Mouse (Mus musculus) heart, postnatal 0 days (tissue): ENCODE results near the gene Xkrx.

Experiments used
- CTCF ChIP-seq: IDR thresholded peaks from 2 replicates; pipeline ENCODE4 v1.5.1; 2016; ENCODE audit warnings: antibody characterized with exemption, control low read depth, low read depth
- EP300 ChIP-seq: IDR thresholded peaks from 2 replicates; pipeline ENCODE4 v1.6.1; 2016; ENCODE audit warnings: antibody characterized with exemption, low read depth

DNA sequence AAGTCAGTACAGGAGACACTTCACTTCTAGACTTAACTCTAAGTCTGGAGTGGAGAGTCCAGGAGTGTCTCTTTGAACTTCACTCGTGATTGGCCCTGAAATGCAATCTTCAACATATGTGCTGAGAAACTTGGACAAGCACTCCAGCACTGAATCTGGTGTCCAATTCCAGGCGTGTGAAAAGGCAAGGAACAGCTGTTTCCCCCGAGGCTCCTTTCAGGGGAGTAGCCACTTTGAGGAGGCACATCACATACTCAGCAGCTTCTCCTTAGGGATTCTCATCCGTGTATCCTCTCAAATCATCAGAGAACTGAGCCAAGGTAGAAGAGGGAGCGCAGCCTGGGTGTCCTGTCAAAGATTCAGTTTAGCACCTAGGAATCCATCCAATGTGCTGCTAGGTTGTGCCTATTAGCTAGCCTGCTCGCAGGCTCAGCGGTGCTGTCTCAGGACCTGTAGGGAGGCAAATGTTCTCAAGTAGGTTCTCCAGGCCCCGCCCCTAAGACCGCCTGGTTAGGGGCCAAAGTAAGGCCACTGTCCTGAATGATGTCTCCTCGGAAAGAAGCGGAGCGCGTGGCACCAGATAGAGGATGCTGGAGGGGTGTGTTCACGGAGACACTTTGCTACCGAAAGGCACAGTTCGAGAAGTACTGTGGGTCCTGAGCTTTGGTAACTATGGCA lies at the start of gene Xkrx:
- no peak for TF ChIP-seq EP300
- TF ChIP-seq CTCF: no peak
